In the genomic region with DNA sequence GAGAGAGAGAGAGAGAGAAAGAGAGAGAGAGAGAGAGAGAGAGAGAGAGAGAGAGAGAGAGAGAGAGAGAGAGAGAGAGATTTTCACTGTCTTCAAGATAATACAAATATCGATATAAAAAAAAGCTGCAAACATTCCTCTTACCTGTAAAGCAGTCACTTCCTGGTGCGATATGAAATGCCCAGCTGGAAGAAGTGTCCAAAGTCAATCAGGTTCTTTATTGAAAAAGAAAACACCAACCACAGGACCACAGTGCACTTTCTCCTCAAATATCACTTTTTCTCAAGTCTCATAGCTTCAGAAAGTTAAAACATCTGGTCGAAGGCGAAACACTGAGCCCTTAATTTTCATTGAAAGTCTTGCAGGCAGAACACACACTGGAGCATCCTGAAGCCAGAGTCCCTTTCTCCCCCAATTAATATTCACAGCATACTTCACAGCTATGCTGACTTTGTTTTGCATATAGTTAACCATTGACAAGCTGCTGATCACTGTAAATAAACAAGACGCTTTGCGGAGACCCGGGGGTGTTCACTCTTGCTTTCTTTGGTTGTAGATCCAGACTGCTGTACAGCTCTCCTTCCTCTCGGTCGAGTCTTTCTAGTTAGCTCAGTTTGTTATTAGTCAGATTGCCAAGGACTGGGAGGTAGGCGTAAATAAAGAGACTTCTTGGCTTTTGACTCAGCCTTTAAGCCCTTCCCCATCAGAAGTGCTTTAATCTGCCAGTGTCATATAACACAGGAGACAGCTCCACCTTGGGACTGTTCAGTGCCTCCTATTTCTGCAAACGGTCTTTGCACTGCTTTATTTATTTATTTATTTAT, we compare ENCODE assay signal across 8 mouse cellular contexts. TPM values are rescaled to one million over a fixed set of nuclear protein-coding genes. Genes with fewer than 3 reads are reported as not detected.
DNase-seq lines count a peak whose midpoint lies in the region; ATAC-seq and TF ChIP-seq lines count a peak whose summit lies in the region.

Gene Slitrk6 (minus strand): TSS at position 666 of the 824 bp plus-strand sequence.

- no peaks in the 10 kb centered on the region for H3K4me1 ChIP-seq in lung, adult 2 months (ENCODE audit: control insufficient read depth, insufficient read depth, low read length)
- peaks cover 4% of the 10 kb centered on the region; the same call in 1 of the 2 replicates for H3K4me1 ChIP-seq in forebrain, embryonic 15.5 days

- no peaks in the 10 kb centered on the region for H3K36me3 ChIP-seq in forebrain, embryonic 15.5 days

- WGBS in lung, adult 2 months: 31% methylated on average over 11 of the region's 11 CpGs
- WGBS in forebrain, embryonic 15.5 days: 37% methylated on average over 11 of the region's 11 CpGs

- peak within 1 kb of the TSS; percentile 23 for H3K4me3 ChIP-seq in lung, adult 2 months (replicated peaks; ENCODE audit: extremely low read depth, low read depth, low read length)
- peak within 1 kb of the TSS; percentile 22 for H3K4me3 ChIP-seq in forebrain, embryonic 15.5 days

- no peak within 1 kb of the TSS for H3K9ac ChIP-seq in forebrain, embryonic 15.5 days (replicated peaks)

- no peaks in the 10 kb centered on the region for H3K27me3 ChIP-seq in forebrain, embryonic 15.5 days

- DNase-seq in lung, adult 2 months: no peak
- DNase-seq in lung, postnatal 14 days: no peak
- peak; percentile 3 for DNase-seq in layer of hippocampus, adult 9-11 months
- DNase-seq in neural tube, embryonic 10.5 days (ENCODE audit: extremely low spot score, low spot score): peak; percentile 35
- no peak for DNase-seq in testis, postnatal 10 days (ENCODE audit: low spot score)
- no peak for DNase-seq in ovary, postnatal 14 days (ENCODE audit: low spot score)
- DNase-seq in left cerebral cortex, adult 8-10 months (ENCODE audit: low spot score in 2 of 2): no peak

- no peak for TF ChIP-seq CTCF in lung, adult 2 months (IDR thresholded peaks at IDR 0.05; ENCODE audit: insufficient read depth, low read length)

- no peak within 1 kb of the TSS for H3K27ac ChIP-seq in forebrain, embryonic 15.5 days (replicated peaks)

- TF ChIP-seq POLR2A in lung, adult 2 months (IDR thresholded peaks at IDR 0.05; ENCODE audit: borderline replicate concordance, extremely low read depth, low read depth, low read length): no peak

- no peaks in the 10 kb centered on the region for H3K9me3 ChIP-seq in forebrain, embryonic 15.5 days

- H3K4me2 ChIP-seq in forebrain, embryonic 15.5 days (replicated peaks): peak within 1 kb of the TSS; percentile 23

- ATAC-seq in forebrain, embryonic 15.5 days (replicated peaks): peak; percentile 93

RNA-seq across cellular contexts. Expression of gene Slitrk6, which starts in this region (rescaled TPM):
- 0.32 and 0.89 TPM in 2 replicates for polyA plus RNA-seq in lung, adult 2 months (2012; rRNA removed)
- 2.1 and 2.5 TPM in 2 replicates for polyA plus RNA-seq in forebrain, embryonic 15.5 days (2015; fragmentation: Nextera tagmentation; extraction: Ambion mirVana)
- total RNA-seq in left cerebral cortex, adult 8-10 months (2022): 1 to 10 TPM in 3 of 4 experiments, under 1 TPM in 1; 0.68 to 1.5 (median 1.4) TPM

Comparison
In these comparisons a context has a peak if more than half of its experiments do, and no peak if none do; other contexts are left out.
1. DNase-seq: peak in layer of hippocampus, adult 9-11 months (single experiment) and neural tube, embryonic 10.5 days (single experiment); none in lung, adult 2 months (single experiment), lung, postnatal 14 days (single experiment), testis, postnatal 10 days (single experiment), ovary, postnatal 14 days (single experiment) and left cerebral cortex, adult 8-10 months (0 of 2).